Comparison of ENCODE assay signal across 8 mouse cellular contexts in the genomic region with DNA sequence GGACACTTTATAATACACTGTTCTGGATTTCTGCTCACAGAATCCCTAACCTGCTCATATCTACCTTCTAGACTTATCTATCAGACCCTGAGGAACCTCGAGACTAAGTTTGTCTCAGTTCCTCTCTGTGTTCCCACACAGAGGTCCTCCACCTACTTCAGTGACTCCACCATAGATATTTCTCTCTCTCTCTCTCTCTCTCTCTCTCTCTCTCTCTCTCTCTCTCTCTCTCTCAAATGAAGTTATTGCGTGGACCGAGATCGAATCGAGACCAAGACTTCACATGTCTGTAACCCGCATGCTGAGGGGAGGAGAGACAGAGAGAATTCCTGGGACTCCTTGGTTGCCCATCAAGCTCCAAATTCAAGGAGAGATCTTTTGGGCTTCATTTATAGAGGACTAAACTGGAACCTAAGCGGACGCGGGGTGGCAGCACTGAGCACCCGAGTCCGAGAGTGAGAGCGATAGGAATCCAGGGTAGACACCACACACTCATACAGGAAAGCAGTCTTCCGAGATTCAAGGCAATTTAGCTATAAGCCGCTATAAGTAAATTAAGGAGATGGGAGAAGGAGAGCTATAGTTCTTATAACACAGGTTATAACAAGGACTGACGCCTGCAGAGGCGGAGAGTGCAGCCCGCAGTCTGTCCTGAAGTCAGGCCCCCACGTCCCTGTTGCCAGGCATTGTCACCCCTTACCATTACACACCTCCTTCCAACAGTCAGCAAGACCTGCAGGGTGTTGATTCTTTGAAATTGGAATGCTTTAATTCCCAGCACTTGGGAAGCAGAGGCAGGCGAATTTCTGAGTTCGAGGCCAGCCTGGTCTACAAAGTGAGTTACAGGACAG. TPM values are rescaled to one million over a fixed set of nuclear protein-coding genes. Genes with fewer than 3 reads are reported as not detected.
DNase-seq lines count a peak whose midpoint lies in the region; ATAC-seq lines count a peak whose summit lies in the region.

No protein-coding gene starts in this region.

- peaks cover 10% of the 10 kb centered on the region for H3K4me1 ChIP-seq in hindbrain, embryonic 10.5 days (replicated peaks)

- peak overlapping the region; percentile 36 for H3K4me3 ChIP-seq in hindbrain, embryonic 10.5 days

- WGBS in hindbrain, embryonic 10.5 days = 14% methylated on average over 20 of the region's 20 CpGs

- H3K27ac ChIP-seq in hindbrain, embryonic 10.5 days = no peak overlapping the region

- H3K9me3 ChIP-seq in hindbrain, embryonic 10.5 days = peaks cover 3% of the 10 kb centered on the region; the same call in 1 of the 2 replicates

- no peaks in the 10 kb centered on the region for H3K36me3 ChIP-seq in hindbrain, embryonic 10.5 days

- peak; percentile 95 for ATAC-seq in frontal cortex, adult (ENCODE audit: low TSS enrichment)

- peak; percentile 73 for DNase-seq in MEL-GATA-1-ER (ENCODE audit: extremely low read depth, low read depth)
- DNase-seq in cerebellum, adult 9-10 months = peak; percentile 90
- DNase-seq in hindbrain, embryonic 10.5 days (ENCODE audit: low spot score) = peak; percentile 77
- DNase-seq in layer of hippocampus, postnatal 10 days (ENCODE audit: low spot score in 2 of 2) = peak; percentile 86 to 92
- peak; percentile 91 for DNase-seq in lung, postnatal 10 days
- peak; percentile 64 for DNase-seq in retina, adult 2 months (ENCODE audit: low read depth, low spot score)
- peak; percentile 78 to 82 for DNase-seq in thymus, postnatal 36 days

- H3K27me3 ChIP-seq in hindbrain, embryonic 10.5 days (ENCODE audit: insufficient read depth, poor library complexity, severe bottlenecking) = no peaks in the 10 kb centered on the region; the same call in 1 of the 2 replicates

RNA-seq across cellular contexts. Expression of a gene that starts 9.9 kb away (rescaled TPM):
- 672 and 778 TPM in 2 replicates for polyA plus RNA-seq in hindbrain, embryonic 10.5 days (2016; fragmentation: Nextera tagmentation; extraction: Ambion mirVana)
- 100 to 1,000 TPM; 336 to 363 TPM for total RNA-seq in layer of hippocampus, postnatal 10 days (2021)

RNA-seq across cellular contexts. Expression of a gene that starts 27.0 kb away (rescaled TPM):
- polyA plus RNA-seq in hindbrain, embryonic 10.5 days (2016; fragmentation: Nextera tagmentation; extraction: Ambion mirVana) = 4.5 and 5.1 TPM in 2 replicates
- total RNA-seq in layer of hippocampus, postnatal 10 days (2021) = 10 to 100 TPM; 44.1 to 58.1 TPM

RNA-seq across cellular contexts. Expression of a gene that starts 35.7 kb away (rescaled TPM):
- polyA plus RNA-seq in hindbrain, embryonic 10.5 days (2016; fragmentation: Nextera tagmentation; extraction: Ambion mirVana) = 0.26 and 0.30 TPM in 2 replicates
- total RNA-seq in layer of hippocampus, postnatal 10 days (2021) = 1 to 10 TPM; 4.9 to 5.6 TPM

RNA-seq across cellular contexts. Expression of a gene that starts 36.3 kb away (rescaled TPM):
- 3.5 and 4.7 TPM in 2 replicates for polyA plus RNA-seq in hindbrain, embryonic 10.5 days (2016; fragmentation: Nextera tagmentation; extraction: Ambion mirVana)
- 1 to 10 TPM in 1 of 2 experiments, under 1 TPM in 1; 0.98 to 1.4 TPM for total RNA-seq in layer of hippocampus, postnatal 10 days (2021)
